Mouse (Mus musculus): ENCODE data around the gene Dtymk. TPM values are rescaled to one million over a fixed set of nuclear protein-coding genes. Genes with fewer than 3 reads are reported as not detected.
A peak's percentile ranks its signal among the peaks of the same experiment; 100 is the strongest.
"Not testable (repeated sequence)": the region's sequence is repeated elsewhere in the genome, so short reads cannot be mapped to it uniquely, and the experiment has no call there.

Dtymk gene
- polyA plus RNA-seq, 1 experiment from 2014 or later, result 261 TPM

DNA sequence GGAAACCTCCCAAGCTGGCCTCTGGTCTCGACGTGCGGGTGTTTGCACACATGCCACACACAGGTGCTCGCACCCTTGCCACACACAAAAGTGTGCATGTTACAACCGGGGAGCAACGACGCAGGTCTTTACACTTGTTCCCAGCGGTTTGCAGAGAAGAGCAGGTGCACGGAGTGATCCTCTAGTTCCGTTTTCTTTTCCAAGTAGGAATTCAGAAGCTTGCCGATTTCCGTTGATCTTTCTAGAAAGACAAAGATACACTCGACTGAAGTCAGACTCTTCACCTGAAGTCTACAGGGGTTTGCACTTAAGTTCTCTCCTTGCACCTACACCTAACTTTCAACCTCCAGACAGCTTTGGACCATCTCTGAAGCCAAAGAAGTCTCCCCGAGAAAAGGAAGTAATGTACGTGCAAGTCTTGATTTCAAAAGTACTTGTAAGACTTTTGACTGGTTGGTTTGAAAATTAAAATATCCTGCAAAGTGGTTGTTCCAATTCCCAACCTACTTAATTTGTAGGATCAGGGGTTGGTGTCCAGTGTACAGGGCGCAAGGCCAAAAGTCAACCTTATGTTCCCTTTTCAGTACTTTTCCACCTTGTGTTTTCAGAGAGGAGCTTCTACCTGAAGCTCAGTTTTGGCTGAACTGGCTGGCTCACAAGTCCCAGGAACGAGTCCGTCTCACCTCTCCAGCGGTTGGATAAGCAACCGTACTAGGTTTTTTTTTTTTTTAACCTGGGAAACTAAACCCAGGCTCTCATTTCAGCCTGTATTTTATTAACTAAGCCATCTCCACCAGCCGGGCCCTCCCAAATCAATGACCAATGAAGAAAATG lies 847 bp downstream of the Dtymk start:
- Histone ChIP-seq H3K27ac (peak overlapping the region; percentile 94), H3K9me3 (no peaks in the 10 kb centered on the region), H3K4me1 (peaks cover 30% of the 10 kb centered on the region), H3K36me3 (peaks cover 42% of the 10 kb centered on the region), H3K27me3 (ENCODE audit: insufficient read depth, poor library complexity, severe bottlenecking) (no peaks in the 10 kb centered on the region), H3K4me3 (peak overlapping the region; percentile 82)
- 74% methylated on average over 21 of the region's 21 CpGs for WGBS
- DNase-seq (ENCODE audit: low spot score), result no peak

DNA sequence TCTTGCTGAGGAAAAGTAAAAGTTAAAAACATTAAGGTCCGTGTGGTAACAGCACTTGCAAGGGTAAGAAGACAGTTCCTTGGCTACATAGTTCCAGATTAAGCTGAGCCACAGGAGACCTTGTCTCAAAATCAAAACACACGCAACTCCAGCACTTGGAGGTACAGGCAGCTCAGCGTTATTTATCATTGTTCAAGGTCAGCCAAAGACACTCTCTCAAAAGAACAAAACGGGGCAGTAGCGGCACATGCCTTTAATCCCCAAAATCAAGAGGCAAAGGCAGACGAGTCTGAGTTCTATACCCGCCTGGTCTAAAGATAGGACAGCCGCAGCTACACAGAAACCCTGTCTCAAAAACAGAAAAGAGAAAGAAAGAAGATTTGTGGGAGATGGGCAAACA lies 5.8 kb downstream of the Dtymk start:
- WGBS, result 73% methylated on average over 8 of the region's 8 CpGs
- no peaks in the 10 kb centered on the region for H3K9me3 ChIP-seq
- H3K4me3 ChIP-seq, result no peak overlapping the region
- DNase-seq (ENCODE audit: low spot score), result no peak
- peak overlapping the region; percentile 13; the same call in 1 of the 2 replicates for H3K27ac ChIP-seq
- H3K27me3 ChIP-seq (ENCODE audit: insufficient read depth, poor library complexity, severe bottlenecking), result no peaks in the 10 kb centered on the region
- H3K36me3 ChIP-seq, result peaks cover 87% of the 10 kb centered on the region
- H3K4me1 ChIP-seq, result no peaks in the 10 kb centered on the region

DNA sequence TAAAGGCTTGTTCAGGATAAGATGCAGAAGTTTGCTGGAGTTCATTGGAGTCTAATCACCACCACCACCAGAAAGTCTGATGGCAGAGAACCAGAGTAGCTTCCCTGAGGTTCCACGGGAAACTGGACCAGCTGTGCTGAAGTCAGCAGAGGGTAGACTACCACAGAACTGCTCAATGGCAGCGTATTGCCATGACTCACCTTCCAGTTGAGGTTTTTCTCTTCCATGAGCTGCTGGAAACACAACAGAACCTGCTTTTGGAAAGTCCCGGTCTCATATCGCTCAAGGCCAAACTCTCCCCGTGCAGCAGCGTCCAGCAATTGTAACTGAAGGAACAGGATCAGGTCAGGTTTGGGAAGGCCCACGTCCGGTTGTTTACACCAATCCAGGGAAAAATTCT lies 7.2 kb downstream of the Dtymk start:
- no peak for DNase-seq (ENCODE audit: low spot score)
- 92% methylated on average over 8 of the region's 8 CpGs for WGBS
- Histone ChIP-seq H3K36me3 (peaks cover 88% of the 10 kb centered on the region), H3K27me3 (ENCODE audit: insufficient read depth, poor library complexity, severe bottlenecking) (no peaks in the 10 kb centered on the region), H3K4me1 (no peaks in the 10 kb centered on the region), H3K9me3 (no peaks in the 10 kb centered on the region), H3K27ac (no peak overlapping the region), H3K4me3 (no peak overlapping the region)

DNA sequence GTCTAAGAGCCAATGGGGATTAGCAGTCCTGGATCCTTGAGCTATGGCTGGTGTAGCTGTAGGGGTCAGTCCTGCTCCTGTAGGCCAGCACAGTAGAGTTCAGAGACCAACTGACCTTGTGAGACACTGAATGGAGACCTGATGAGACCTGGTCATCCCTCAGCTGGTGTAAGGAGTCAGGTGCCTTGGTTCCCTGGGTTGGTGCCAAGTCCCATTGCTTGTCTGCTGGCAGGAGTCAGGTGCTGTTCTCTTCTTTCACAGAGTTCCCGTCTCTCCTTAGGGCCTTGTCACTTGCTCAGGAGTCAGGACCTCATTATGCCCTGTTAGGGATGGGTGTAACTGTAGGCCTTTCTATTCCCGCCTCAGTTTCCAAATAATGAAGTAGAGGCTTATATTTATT lies 14.8 kb downstream of the Dtymk start:
- peaks cover 96% of the 10 kb centered on the region for H3K36me3 ChIP-seq
- no peaks in the 10 kb centered on the region for H3K9me3 ChIP-seq
- WGBS, result 84% methylated on average over 2 of the region's 2 CpGs
- H3K27ac ChIP-seq, result no peak overlapping the region
- no peak overlapping the region for H3K4me3 ChIP-seq
- no peaks in the 10 kb centered on the region for H3K4me1 ChIP-seq
- no peaks in the 10 kb centered on the region for H3K27me3 ChIP-seq (ENCODE audit: insufficient read depth, poor library complexity, severe bottlenecking)
- no peak for DNase-seq (ENCODE audit: low spot score)

DNA sequence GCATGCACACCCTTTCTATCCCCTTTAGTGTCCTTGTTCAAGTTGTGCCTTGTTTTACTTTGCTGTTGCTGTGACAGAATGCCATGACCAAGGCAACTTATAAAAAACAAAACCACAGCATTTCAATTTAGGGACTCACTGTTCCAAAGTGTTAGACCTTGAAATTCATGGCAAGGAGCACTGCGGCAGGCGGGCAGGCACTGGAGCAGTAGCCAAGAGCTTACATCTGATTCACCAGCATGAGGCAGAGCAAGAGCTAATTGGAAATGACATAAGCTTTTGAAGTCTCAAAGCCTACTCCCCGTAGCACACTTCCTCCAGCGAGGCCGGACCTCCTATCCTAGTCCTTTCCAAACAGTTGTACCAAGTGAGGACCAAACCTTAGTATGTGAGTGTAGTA lies 25.0 kb downstream of the Dtymk start:
- H3K27me3 ChIP-seq (ENCODE audit: insufficient read depth, poor library complexity, severe bottlenecking), result no peaks in the 10 kb centered on the region
- no peaks in the 10 kb centered on the region for H3K4me1 ChIP-seq
- no peak overlapping the region for H3K27ac ChIP-seq
- H3K36me3 ChIP-seq, result peaks cover 81% of the 10 kb centered on the region
- DNase-seq (ENCODE audit: low spot score), result no peak
- no peak overlapping the region for H3K4me3 ChIP-seq
- 89% methylated on average over 5 of the region's 5 CpGs for WGBS
- no peaks in the 10 kb centered on the region for H3K9me3 ChIP-seq

DNA sequence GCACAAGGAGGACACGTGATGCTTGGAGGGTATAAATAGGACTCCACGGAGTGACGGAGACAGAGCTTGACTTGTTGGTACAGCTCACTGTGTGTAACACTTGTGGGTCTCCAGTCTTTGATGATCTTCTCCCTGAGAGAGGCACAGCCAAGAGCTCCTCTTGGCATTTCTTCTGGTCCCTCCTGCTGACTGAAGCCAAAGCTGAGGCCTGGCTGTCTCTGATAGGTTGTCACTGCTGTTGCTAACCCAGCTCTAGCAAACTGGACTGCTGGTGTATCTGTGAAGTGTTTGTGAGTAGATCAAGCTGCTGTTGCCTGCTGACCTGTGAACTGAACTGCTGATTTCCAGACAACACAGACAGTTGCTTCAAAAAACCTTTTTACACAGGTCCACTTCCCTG lies 31.8 kb downstream of the Dtymk start:
- Histone ChIP-seq H3K9me3 (no peaks in the 10 kb centered on the region), H3K4me1 (no peaks in the 10 kb centered on the region), H3K36me3 (peaks cover 63% of the 10 kb centered on the region), H3K27ac (no peak overlapping the region), H3K27me3 (ENCODE audit: insufficient read depth, poor library complexity, severe bottlenecking) (no peaks in the 10 kb centered on the region), H3K4me3 (no peak overlapping the region)
- DNase-seq (ENCODE audit: low spot score), result no peak
- WGBS, result 92% methylated on average over 3 of the region's 3 CpGs

DNA sequence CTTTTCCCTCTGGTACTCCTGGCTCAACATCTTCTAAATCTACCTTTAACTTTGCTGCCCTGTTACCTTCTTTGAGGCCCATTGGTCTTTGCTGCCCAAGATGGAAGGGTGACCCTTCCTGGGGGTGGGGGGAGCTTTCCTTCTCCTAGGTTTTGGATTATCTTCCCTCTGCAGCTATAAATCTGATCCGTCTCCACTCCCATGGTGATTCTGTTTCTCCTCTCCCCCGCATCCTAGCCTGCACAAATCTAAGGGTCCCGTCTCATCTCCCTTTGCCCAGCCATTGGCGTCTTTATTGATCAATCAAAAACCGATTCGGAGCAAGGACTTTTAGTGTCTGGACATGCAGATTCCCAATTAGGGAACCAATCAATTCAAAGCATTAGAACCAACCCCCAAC lies 34.1 kb downstream of the Dtymk start:
- 95% methylated on average over 6 of the region's 6 CpGs for WGBS
- Histone ChIP-seq H3K4me3 (no peak overlapping the region), H3K9me3 (no peaks in the 10 kb centered on the region), H3K4me1 (no peaks in the 10 kb centered on the region), H3K27me3 (ENCODE audit: insufficient read depth, poor library complexity, severe bottlenecking) (no peaks in the 10 kb centered on the region), H3K27ac (no peak overlapping the region), H3K36me3 (peaks cover 42% of the 10 kb centered on the region)
- DNase-seq (ENCODE audit: low spot score), result no peak

DNA sequence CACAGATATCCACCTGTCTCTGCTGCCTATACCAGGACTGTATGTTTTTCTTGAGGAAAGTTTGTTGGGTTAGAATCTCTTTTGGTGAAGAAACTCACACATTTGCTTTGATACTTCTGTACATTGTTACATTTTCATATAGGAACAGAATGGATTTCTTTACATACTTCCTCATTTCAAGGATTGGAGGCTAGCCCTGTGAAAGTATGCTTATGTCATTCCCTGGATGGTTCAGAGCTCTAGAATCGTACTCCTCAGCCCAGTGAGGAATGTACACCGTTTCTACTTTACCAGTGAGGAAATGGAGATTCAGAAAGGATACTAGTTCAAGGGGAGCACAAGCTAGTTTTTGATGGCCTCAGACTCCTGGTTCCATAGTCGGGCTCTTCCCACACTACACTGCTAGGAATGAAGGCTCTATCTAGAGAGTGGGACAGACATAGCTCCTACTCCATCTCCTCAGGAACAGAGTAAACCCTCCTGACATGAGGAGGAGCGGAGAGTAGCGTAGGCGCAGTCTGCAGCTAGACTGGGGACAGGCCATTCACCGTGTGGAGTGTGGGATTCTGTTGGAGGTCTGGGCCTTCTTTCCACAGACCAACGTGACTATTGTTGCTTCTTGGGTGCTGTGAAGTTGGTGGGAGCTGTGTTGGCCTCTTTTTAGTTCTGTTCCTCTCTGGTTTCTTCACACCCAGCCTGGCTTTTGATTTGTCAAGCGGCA lies 36.7 kb downstream of the Dtymk start:
- peaks cover 29% of the 10 kb centered on the region for H3K36me3 ChIP-seq
- no peak overlapping the region for H3K4me3 ChIP-seq
- no peaks in the 10 kb centered on the region for H3K9me3 ChIP-seq
- H3K27me3 ChIP-seq (ENCODE audit: insufficient read depth, poor library complexity, severe bottlenecking), result no peaks in the 10 kb centered on the region
- no peaks in the 10 kb centered on the region for H3K4me1 ChIP-seq
- 90% methylated on average over 9 of the region's 9 CpGs for WGBS
- DNase-seq (ENCODE audit: low spot score), result no peak
- H3K27ac ChIP-seq, result no peak overlapping the region

DNA sequence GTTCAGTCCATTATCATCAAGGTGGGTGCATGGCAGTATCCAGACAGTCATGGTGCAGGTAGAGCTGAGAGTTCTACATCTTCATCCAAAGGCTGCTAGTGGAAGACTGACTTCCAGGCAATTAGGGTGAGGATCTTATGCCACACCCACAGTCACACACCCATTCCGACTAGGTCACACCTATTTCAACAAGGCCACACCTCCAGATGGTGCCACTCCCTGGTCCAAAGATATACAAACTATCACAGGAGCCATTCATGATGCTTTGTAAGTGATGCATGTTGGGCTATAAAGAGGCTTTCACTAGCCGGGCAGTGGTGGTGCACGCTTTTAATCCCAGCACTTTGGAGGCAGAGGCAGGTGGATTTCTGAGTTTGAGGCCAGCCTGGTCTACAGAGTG lies 38.2 kb downstream of the Dtymk start:
- H3K4me3 ChIP-seq; H3K27ac ChIP-seq; H3K4me1 ChIP-seq; H3K9me3 ChIP-seq; DNase-seq (ENCODE audit: low spot score); H3K27me3 ChIP-seq (ENCODE audit: insufficient read depth, poor library complexity, severe bottlenecking): not testable (repeated sequence)
- 88% methylated on average over 3 of the region's 3 CpGs for WGBS
- H3K36me3 ChIP-seq, result peaks cover 14% of the 10 kb centered on the region

DNA sequence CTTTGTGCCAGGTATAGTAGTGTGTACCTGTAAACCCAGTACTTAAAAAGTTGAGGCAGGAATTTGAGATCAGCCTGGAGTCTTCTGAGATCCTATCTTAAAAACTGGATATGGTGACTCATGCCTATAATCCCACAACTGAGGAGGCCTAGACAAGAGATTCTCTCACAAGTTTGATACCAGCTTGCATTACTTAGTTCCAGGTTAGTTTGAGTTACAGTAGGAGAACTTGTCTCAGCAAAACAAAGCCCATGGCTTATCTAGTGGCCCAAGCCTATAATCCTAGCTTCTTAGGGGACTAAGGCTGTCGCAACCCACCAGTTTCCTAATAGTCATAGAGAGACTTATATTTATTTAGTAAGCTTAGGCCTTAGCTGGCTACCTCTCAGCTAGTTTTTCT lies 41.7 kb downstream of the Dtymk start:
- DNase-seq (ENCODE audit: low spot score), result no peak
- 94% methylated on average over 1 of the region's 1 CpGs for WGBS
- Histone ChIP-seq H3K9me3 (no peaks in the 10 kb centered on the region), H3K36me3 (0 out of 2 replicates have a peak, but pooled peaks cover under 1% of the 10 kb centered on the region), H3K4me1 (no peaks in the 10 kb centered on the region), H3K27ac (no peak overlapping the region), H3K27me3 (ENCODE audit: insufficient read depth, poor library complexity, severe bottlenecking) (no peaks in the 10 kb centered on the region), H3K4me3 (no peak overlapping the region)

DNA sequence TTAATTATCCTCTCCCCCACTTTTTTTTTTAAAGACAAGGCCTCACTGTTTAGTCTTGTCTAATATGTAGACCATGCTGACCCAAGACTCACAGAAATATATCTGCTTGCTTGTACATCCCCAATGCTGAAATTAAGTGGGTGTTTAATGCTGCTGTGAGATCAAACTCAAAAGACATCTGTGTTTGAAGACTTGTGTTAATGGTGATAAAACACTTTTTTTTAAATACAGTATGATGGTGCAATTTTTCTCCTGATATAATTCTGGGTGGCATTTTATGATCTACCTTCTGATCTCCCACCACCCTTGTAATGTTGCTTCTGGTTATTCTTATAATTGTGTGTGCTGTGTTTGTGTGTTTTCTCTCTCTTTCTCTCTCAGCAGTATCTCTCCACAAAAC lies 45.6 kb downstream of the Dtymk start:
- Histone ChIP-seq H3K27me3 (ENCODE audit: insufficient read depth, poor library complexity, severe bottlenecking) (no peaks in the 10 kb centered on the region), H3K9me3 (no peaks in the 10 kb centered on the region), H3K36me3 (no peaks in the 10 kb centered on the region), H3K27ac (no peak overlapping the region), H3K4me3 (no peak overlapping the region), H3K4me1 (0 out of 2 replicates have a peak, but pooled peaks cover 3% of the 10 kb centered on the region)
- DNase-seq (ENCODE audit: low spot score), result no peak

DNA sequence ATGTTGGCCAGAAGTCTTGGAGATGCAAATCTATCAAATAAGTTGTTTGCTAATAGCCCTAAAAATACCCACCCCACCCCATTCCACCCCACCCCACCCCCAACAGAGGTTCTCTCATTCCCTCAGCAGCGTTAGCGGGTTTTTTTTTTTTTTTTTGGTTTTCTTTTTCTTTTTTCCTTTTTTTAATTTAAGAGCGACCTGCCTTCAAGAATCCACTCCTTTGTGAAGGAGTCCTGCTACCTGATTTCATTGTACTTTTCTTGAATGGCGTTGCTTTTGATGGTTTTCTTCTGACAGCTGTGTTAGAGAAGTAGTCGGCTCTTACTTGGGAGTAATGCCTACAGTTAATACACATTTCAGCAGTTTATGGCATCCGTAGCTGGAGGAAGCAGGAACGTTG lies 46.1 kb downstream of the Dtymk start:
- 39% methylated on average over 7 of the region's 7 CpGs for WGBS
- Histone ChIP-seq H3K36me3 (peaks cover 1% of the 10 kb centered on the region), H3K9me3 (no peaks in the 10 kb centered on the region), H3K27me3 (ENCODE audit: insufficient read depth, poor library complexity, severe bottlenecking) (no peaks in the 10 kb centered on the region), H3K4me1 (0 out of 2 replicates have a peak, but pooled peaks cover 3% of the 10 kb centered on the region), H3K27ac (peak overlapping the region; percentile 96; the same call in 1 of the 2 replicates), H3K4me3 (peak overlapping the region; percentile 96)
- no peak for DNase-seq (ENCODE audit: low spot score)

DNA sequence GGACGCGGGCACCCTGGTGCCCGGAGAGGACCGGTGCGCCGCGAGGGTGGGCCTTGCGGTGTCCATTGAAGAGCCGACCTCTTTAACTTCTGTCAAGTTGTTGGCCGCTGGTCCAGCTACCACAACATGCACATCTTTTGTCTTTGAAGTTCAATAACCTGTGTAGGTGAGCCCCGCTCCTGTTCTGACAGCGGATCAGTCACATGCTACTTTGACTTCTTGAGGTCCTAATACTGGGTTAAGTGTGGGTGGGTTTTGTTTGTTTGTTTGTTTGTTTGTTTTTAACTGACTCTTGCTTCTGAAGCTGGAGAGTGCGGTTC lies 46.5 kb downstream of the Dtymk start:
- peak overlapping the region; percentile 96 for H3K4me3 ChIP-seq
- peak overlapping the region; percentile 96 for H3K27ac ChIP-seq
- WGBS, result 0% methylated on average over 13 of the region's 13 CpGs
- 0 out of 2 replicates have a peak, but pooled peaks cover 3% of the 10 kb centered on the region for H3K4me1 ChIP-seq
- H3K9me3 ChIP-seq, result no peaks in the 10 kb centered on the region
- no peaks in the 10 kb centered on the region for H3K27me3 ChIP-seq (ENCODE audit: insufficient read depth, poor library complexity, severe bottlenecking)
- peaks cover 5% of the 10 kb centered on the region for H3K36me3 ChIP-seq
- no peak for DNase-seq (ENCODE audit: low spot score)

Measured in heart, embryonic 10.5 days (tissue).